Mouse (Mus musculus) cerebellum, adult 18-20 months (tissue): ENCODE measurements at regions not wholly inside any gene's neighbourhood (a gene's known extent, or its start where the extent isn't known, plus 50 kb on each side); places are given as distances from the start of the nearest gene placed in this dataset.
"Not testable (repeated sequence)": the region's sequence is repeated elsewhere in the genome, so short reads cannot be mapped to it uniquely, and the experiment has no call there.

Experiments used
- DNase-seq, 2 experiments: peaks; one replicate each; pipeline ENCODE4 v3.0.0; 2021

- DNase-seq, result peak; percentile 8 to 10
Observed at GRCm38 (mm10) chr6:95058017-95058416, 59.0 kb upstream of the Kbtbd8 start.

- no peak for DNase-seq
Observed at GRCm38 (mm10) chr6:95056222-95056621, 60.8 kb upstream of the Kbtbd8 start.

GRCm38 (mm10) chr6:95053717-95054382 lies 63.2 kb upstream of the Kbtbd8 start:
- no peak for DNase-seq

- not testable (repeated sequence) for DNase-seq
Observed at GRCm38 (mm10) chr6:95041351-95041750, 75.7 kb upstream of the Kbtbd8 start.

- DNase-seq, result no peak
Observed at GRCm38 (mm10) chr6:95024239-95024638, 92.8 kb upstream of the Kbtbd8 start.

GRCm38 (mm10) chr6:95021724-95022123 lies 95.3 kb upstream of the Kbtbd8 start:
- DNase-seq, result no peak

- no peak for DNase-seq
Observed at GRCm38 (mm10) chr6:95017911-95018310, 99.1 kb upstream of the Kbtbd8 start.

- no peak for DNase-seq
Observed at GRCm38 (mm10) chr6:95017484-95017883, 99.6 kb upstream of the Kbtbd8 start.

GRCm38 (mm10) chr6:95013096-95013495 lies 103.9 kb upstream of the Kbtbd8 start:
- DNase-seq, result no peak

- DNase-seq, result no peak
Observed at GRCm38 (mm10) chr6:95006485-95006884, 110.6 kb upstream of the Kbtbd8 start.

GRCm38 (mm10) chr6:95003716-95004115 lies 113.3 kb upstream of the Kbtbd8 start:
- DNase-seq, result no peak

- no peak for DNase-seq
Observed at GRCm38 (mm10) chr6:94999562-94999961, 117.5 kb upstream of the Kbtbd8 start.

GRCm38 (mm10) chr6:94999002-94999401 lies 118.0 kb upstream of the Kbtbd8 start:
- DNase-seq, result no peak

- DNase-seq, result no peak
Observed at GRCm38 (mm10) chr6:94998371-94998770, 118.7 kb upstream of the Kbtbd8 start.

- no peak for DNase-seq
Observed at GRCm38 (mm10) chr6:94994376-94994775, 122.7 kb upstream of the Kbtbd8 start.

- no peak for DNase-seq
Observed at GRCm38 (mm10) chr6:94987427-94987826, 129.6 kb upstream of the Kbtbd8 start.

GRCm38 (mm10) chr6:94986346-94986745 lies 130.7 kb upstream of the Kbtbd8 start:
- peak; percentile 19 to 26 for DNase-seq

- no peak for DNase-seq
Observed at GRCm38 (mm10) chr6:94984411-94984895, 132.6 kb upstream of the Kbtbd8 start.

- DNase-seq, result no peak
Observed at GRCm38 (mm10) chr6:94968683-94969082, 148.4 kb upstream of the Kbtbd8 start.

- DNase-seq, result no peak
Observed at GRCm38 (mm10) chr6:94966962-94967361, 150.1 kb upstream of the Kbtbd8 start.

- DNase-seq, result no peak
Observed at GRCm38 (mm10) chr6:94963204-94963603, 153.8 kb upstream of the Kbtbd8 start.

GRCm38 (mm10) chr6:94962411-94963087 lies 154.5 kb upstream of the Kbtbd8 start:
- DNase-seq, result no peak

- DNase-seq, result no peak
Observed at GRCm38 (mm10) chr6:94961821-94962220, 155.2 kb upstream of the Kbtbd8 start.

- no peak for DNase-seq
Observed at GRCm38 (mm10) chr6:94957990-94958389, 159.1 kb upstream of the Kbtbd8 start.
